Mouse (Mus musculus) lung, postnatal 0 days (tissue): ENCODE measurements around the gene Postn.

Experiments used
- CTCF ChIP-seq: IDR thresholded peaks from 2 replicates; pipeline ENCODE4 v1.5.1; 2016; ENCODE audit warnings: antibody characterized with exemption, mild to moderate bottlenecking
- EP300 ChIP-seq: IDR thresholded peaks from 2 replicates; pipeline ENCODE4 v1.6.1; 2016; ENCODE audit warnings: antibody characterized with exemption, mild to moderate bottlenecking, control low read depth

DNA sequence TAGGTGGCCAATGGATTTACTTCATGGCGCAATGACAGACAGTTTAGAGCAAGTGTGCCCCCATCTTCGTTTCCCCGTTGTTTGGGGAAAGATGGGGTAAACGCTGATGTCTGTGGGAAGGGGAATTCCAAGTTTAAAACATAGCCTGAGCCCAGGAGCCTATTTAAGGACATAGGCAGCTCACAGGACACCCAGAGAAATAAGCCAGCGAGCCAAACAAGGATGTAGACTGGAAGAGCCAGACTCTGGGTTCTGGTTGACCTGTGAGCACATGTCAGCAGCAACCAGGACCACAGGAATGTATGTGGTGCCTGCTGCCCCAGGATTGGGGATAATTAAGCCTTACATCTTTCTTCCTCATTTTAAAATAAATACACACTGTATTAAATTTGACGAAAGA is 73.7 kb downstream of the Postn start:
- TF ChIP-seq CTCF (no peak), EP300 (no peak)
